Mouse (Mus musculus) hindbrain, embryonic 11.5 days (tissue): ENCODE measurements around the gene Dab2. TPM values are rescaled to one million over a fixed set of nuclear protein-coding genes. Genes with fewer than 3 reads are reported as not detected.

Experiments used
- ATAC-seq: fragments of 200-750 bp; cut with Nextera tagmentation; 2 replicates; pipeline ENCODE4 v1.8.0; 2017; ENCODE audit warnings: mild to moderate bottlenecking, moderate TSS enrichment, moderate library complexity; ENCODE audit not compliant: low FRiP score
- DNase-seq: peaks from one replicate; pipeline ENCODE4 v3.0.0-alpha.2; 2015; ENCODE audit warnings: low spot score
- H3K27ac ChIP-seq: fragments of 300-500 bp; sonication (generic); 2 replicates; pipeline ENCODE4 v1.5.1; 2014; ENCODE audit warnings: mild to moderate bottlenecking, low read depth, low read length
- H3K27me3 ChIP-seq: fragments of 300-500 bp; sonication (generic); 2 replicates; pipeline ENCODE4 v1.6.1; 2014; ENCODE audit warnings: mild to moderate bottlenecking, low read length, moderate library complexity, mixed read lengths; ENCODE audit not compliant: control insufficient read depth, insufficient read depth
- H3K36me3 ChIP-seq: fragments of 300-500 bp; sonication (generic); 2 replicates; pipeline ENCODE4 v1.6.1; 2014; ENCODE audit warnings: mild to moderate bottlenecking, low read length, moderate library complexity, mixed read lengths; ENCODE audit not compliant: control insufficient read depth, insufficient read depth
- H3K4me1 ChIP-seq: fragments of 300-500 bp; sonication (generic); replicated peaks from 2 replicates; pipeline ENCODE4 v1.6.1; 2014; ENCODE audit warnings: low read length, mixed read lengths; ENCODE audit not compliant: control insufficient read depth, insufficient read depth
- H3K4me2 ChIP-seq: fragments of 300-500 bp; sonication (generic); replicated peaks from 2 replicates; pipeline ENCODE4 v1.6.1; 2014; ENCODE audit warnings: mild to moderate bottlenecking, low read depth, low read length
- H3K4me3 ChIP-seq: fragments of 300-500 bp; sonication (generic); 2 replicates; pipeline ENCODE4 v1.5.1; 2014; ENCODE audit warnings: low read depth, low read length
- H3K9ac ChIP-seq: fragments of 300-500 bp; sonication (generic); 2 replicates; pipeline ENCODE4 v1.6.1; 2014; ENCODE audit warnings: low read depth, low read length
- H3K9me3 ChIP-seq: fragments of 300-500 bp; sonication (generic); 2 replicates; pipeline ENCODE4 v1.6.1; 2016; ENCODE audit warnings: low read length; ENCODE audit not compliant: control insufficient read depth
- WGBS: fragments of 180-500 bp; shearing (Covaris S2); extraction: QIAGEN DNeasy Blood & Tissue Kit; methylation state at CpG from one replicate; pipeline ENCODE4 v1.1.7; 2014; 5-methylcytosine and 5-hydroxymethylcytosine counted together
- polyA plus RNA-seq: library from polyadenylated mRNA; unstranded; fragments of >200 nt; fragmentation: Nextera tagmentation; extraction: Ambion mirVana; gene quantifications from 2 replicates; pipeline ENCODE4 v1.2.1, GENCODE M21; 2014

Dab2 gene
- polyA plus RNA-seq, 1 experiment from 2014 or later = 70.2 TPM

- DNase-seq (no peak), ATAC-seq (no peak)
- H3K36me3 ChIP-seq = no peaks in the 10 kb centered on the region
- H3K9me3 ChIP-seq = no peaks in the 10 kb centered on the region
- WGBS = 74% methylated on average over 5 of the region's 5 CpGs
- H3K4me2 ChIP-seq = no peak overlapping the region
- no peaks in the 10 kb centered on the region for H3K4me1 ChIP-seq
- no peak overlapping the region for H3K4me3 ChIP-seq
- H3K9ac ChIP-seq = no peak overlapping the region
- H3K27ac ChIP-seq = no peak overlapping the region
- H3K27me3 ChIP-seq = no peaks in the 10 kb centered on the region
Measured at GRCm38 (mm10) chr15:6339767-6340166, 40.2 kb downstream of the Dab2 start.

GRCm38 (mm10) chr15:6340347-6340746, 40.8 kb downstream of the Dab2 start:
- H3K27ac ChIP-seq = no peak overlapping the region
- DNase-seq = no peak
- no peak overlapping the region for H3K4me2 ChIP-seq
- no peaks in the 10 kb centered on the region for H3K9me3 ChIP-seq
- no peak for ATAC-seq
- H3K36me3 ChIP-seq = no peaks in the 10 kb centered on the region
- 75% methylated on average over 6 of the region's 6 CpGs for WGBS
- H3K27me3 ChIP-seq = no peaks in the 10 kb centered on the region
- no peak overlapping the region for H3K4me3 ChIP-seq
- H3K9ac ChIP-seq = no peak overlapping the region
- no peaks in the 10 kb centered on the region for H3K4me1 ChIP-seq

GRCm38 (mm10) chr15:6341427-6341826, 41.8 kb downstream of the Dab2 start:
- Histone ChIP-seq H3K4me3 (no peak overlapping the region), H3K36me3 (no peaks in the 10 kb centered on the region), H3K9me3 (no peaks in the 10 kb centered on the region), H3K27me3 (no peaks in the 10 kb centered on the region), H3K9ac (no peak overlapping the region), H3K4me1 (no peaks in the 10 kb centered on the region), H3K27ac (no peak overlapping the region), H3K4me2 (no peak overlapping the region)
- ATAC-seq = no peak
- WGBS = 87% methylated on average over 6 of the region's 6 CpGs
- DNase-seq = no peak

- Histone ChIP-seq H3K27me3 (no peaks in the 10 kb centered on the region), H3K36me3 (no peaks in the 10 kb centered on the region), H3K4me1 (no peaks in the 10 kb centered on the region), H3K4me2 (no peak overlapping the region), H3K9me3 (no peaks in the 10 kb centered on the region), H3K4me3 (no peak overlapping the region), H3K27ac (no peak overlapping the region), H3K9ac (no peak overlapping the region)
- DNase-seq (no peak), ATAC-seq (no peak)
- WGBS = 93% methylated on average over 3 of the region's 3 CpGs
Measured at GRCm38 (mm10) chr15:6353901-6354300, 54.3 kb downstream of the Dab2 start.

GRCm38 (mm10) chr15:6359859-6360258, 60.3 kb downstream of the Dab2 start:
- Histone ChIP-seq H3K27ac (no peak overlapping the region), H3K27me3 (no peaks in the 10 kb centered on the region), H3K4me3 (no peak overlapping the region), H3K4me2 (no peak overlapping the region), H3K36me3 (no peaks in the 10 kb centered on the region), H3K9me3 (no peaks in the 10 kb centered on the region), H3K9ac (no peak overlapping the region), H3K4me1 (no peaks in the 10 kb centered on the region)
- DNase-seq (no peak), ATAC-seq (no peak)
- 89% methylated on average over 2 of the region's 2 CpGs for WGBS

- DNase-seq (no peak), ATAC-seq (no peak)
- Histone ChIP-seq H3K36me3 (no peaks in the 10 kb centered on the region), H3K9me3 (no peaks in the 10 kb centered on the region), H3K4me3 (no peak overlapping the region), H3K9ac (no peak overlapping the region), H3K4me2 (no peak overlapping the region), H3K4me1 (no peaks in the 10 kb centered on the region), H3K27ac (no peak overlapping the region), H3K27me3 (no peaks in the 10 kb centered on the region)
- WGBS = 58% methylated on average over 1 of the region's 1 CpGs
Measured at GRCm38 (mm10) chr15:6369974-6370373, 70.4 kb downstream of the Dab2 start.

- H3K4me1 ChIP-seq = no peaks in the 10 kb centered on the region
- H3K27me3 ChIP-seq = no peaks in the 10 kb centered on the region
- H3K4me3 ChIP-seq = no peak overlapping the region
- no peak for ATAC-seq
- 89% methylated on average over 2 of the region's 2 CpGs for WGBS
- no peaks in the 10 kb centered on the region for H3K36me3 ChIP-seq
- no peak overlapping the region for H3K4me2 ChIP-seq
- H3K9me3 ChIP-seq = no peaks in the 10 kb centered on the region
- DNase-seq = no peak
- H3K9ac ChIP-seq = no peak overlapping the region
- no peak overlapping the region for H3K27ac ChIP-seq
Measured at GRCm38 (mm10) chr15:6371486-6371885, 71.9 kb downstream of the Dab2 start.

GRCm38 (mm10) chr15:6375016-6375415, 75.4 kb downstream of the Dab2 start:
- no peaks in the 10 kb centered on the region for H3K27me3 ChIP-seq
- ATAC-seq (no peak), DNase-seq (no peak)
- WGBS = 76% methylated on average over 13 of the region's 13 CpGs
- no peaks in the 10 kb centered on the region for H3K4me1 ChIP-seq
- H3K36me3 ChIP-seq = no peaks in the 10 kb centered on the region
- no peak overlapping the region for H3K27ac ChIP-seq
- H3K4me2 ChIP-seq = no peak overlapping the region
- no peaks in the 10 kb centered on the region for H3K9me3 ChIP-seq
- H3K9ac ChIP-seq = no peak overlapping the region
- no peak overlapping the region for H3K4me3 ChIP-seq

GRCm38 (mm10) chr15:6376001-6376400, 76.4 kb downstream of the Dab2 start:
- WGBS = 88% methylated on average over 5 of the region's 5 CpGs
- ATAC-seq (no peak), DNase-seq (no peak)
- Histone ChIP-seq H3K36me3 (no peaks in the 10 kb centered on the region), H3K9me3 (no peaks in the 10 kb centered on the region), H3K4me2 (no peak overlapping the region), H3K9ac (no peak overlapping the region), H3K4me1 (no peaks in the 10 kb centered on the region), H3K4me3 (no peak overlapping the region), H3K27ac (no peak overlapping the region), H3K27me3 (no peaks in the 10 kb centered on the region)
